Mouse (Mus musculus) stomach, embryonic 14.5 days (tissue): ENCODE results near the gene Hcfc2. TPM values are rescaled to one million over a fixed set of nuclear protein-coding genes. Genes with fewer than 3 reads are reported as not detected.

Experiments used
- ATAC-seq: fragments of 200-750 bp; cut with Nextera tagmentation; 2 replicates; pipeline ENCODE4 v1.8.0; 2017; ENCODE audit warnings: low read depth, moderate TSS enrichment; ENCODE audit not compliant: insufficient number of reproducible peaks, insufficient read depth, low FRiP score
- H3K27ac ChIP-seq: fragments of 300-500 bp; sonication (generic); 2 replicates; pipeline ENCODE4 v1.5.1; 2014; ENCODE audit warnings: mild to moderate bottlenecking, low read length, moderate library complexity, mixed read lengths
- H3K27me3 ChIP-seq: fragments of 300-500 bp; sonication (generic); 2 replicates; pipeline ENCODE4 v1.6.1; 2014; ENCODE audit warnings: low read length, control low read depth, mixed read lengths; ENCODE audit not compliant: control insufficient read depth, insufficient read depth
- H3K36me3 ChIP-seq: fragments of 300-500 bp; sonication (generic); 2 replicates; pipeline ENCODE4 v1.6.1; 2014; ENCODE audit warnings: mild to moderate bottlenecking, control low read depth, low read length, moderate library complexity, mixed read lengths; ENCODE audit not compliant: control insufficient read depth, insufficient read depth
- H3K4me1 ChIP-seq: fragments of 300-500 bp; sonication (generic); 2 replicates; pipeline ENCODE4 v1.6.1; 2014; ENCODE audit warnings: low read length, control low read depth, mixed read lengths; ENCODE audit not compliant: control insufficient read depth, insufficient read depth
- H3K4me2 ChIP-seq: fragments of 300-500 bp; sonication (generic); replicated peaks from 2 replicates; pipeline ENCODE4 v1.6.1; 2014; ENCODE audit warnings: low read depth, low read length, control low read depth
- H3K4me3 ChIP-seq: fragments of 300-500 bp; sonication (generic); 2 replicates; pipeline ENCODE4 v1.5.1; 2014; ENCODE audit warnings: low read depth, low read length, control low read depth
- H3K9ac ChIP-seq: fragments of 300-500 bp; sonication (generic); replicated peaks from 2 replicates; pipeline ENCODE4 v1.6.1; 2014; ENCODE audit warnings: low read depth, mild to moderate bottlenecking, control low read depth, low read length, moderate library complexity, mixed read lengths
- H3K9me3 ChIP-seq: fragments of 300-500 bp; sonication (generic); 2 replicates; pipeline ENCODE4 v1.6.1; 2016; ENCODE audit warnings: low read depth, low read length, control low read depth; ENCODE audit not compliant: control insufficient read depth
- WGBS: fragments of 180-500 bp; shearing (Covaris S2); extraction: QIAGEN DNeasy Blood & Tissue Kit; methylation state at CpG from one replicate; pipeline ENCODE4 v1.1.7; 2014; 5-methylcytosine and 5-hydroxymethylcytosine counted together
- polyA plus RNA-seq: library from polyadenylated mRNA; unstranded; fragments of >200 nt; fragmentation: Nextera tagmentation; extraction: Ambion mirVana; gene quantifications from 2 replicates; pipeline ENCODE4 v1.2.1, GENCODE M21; 2014

Hcfc2 gene
- polyA plus RNA-seq, 1 experiment from 2014 or later: 37.1 TPM

DNA sequence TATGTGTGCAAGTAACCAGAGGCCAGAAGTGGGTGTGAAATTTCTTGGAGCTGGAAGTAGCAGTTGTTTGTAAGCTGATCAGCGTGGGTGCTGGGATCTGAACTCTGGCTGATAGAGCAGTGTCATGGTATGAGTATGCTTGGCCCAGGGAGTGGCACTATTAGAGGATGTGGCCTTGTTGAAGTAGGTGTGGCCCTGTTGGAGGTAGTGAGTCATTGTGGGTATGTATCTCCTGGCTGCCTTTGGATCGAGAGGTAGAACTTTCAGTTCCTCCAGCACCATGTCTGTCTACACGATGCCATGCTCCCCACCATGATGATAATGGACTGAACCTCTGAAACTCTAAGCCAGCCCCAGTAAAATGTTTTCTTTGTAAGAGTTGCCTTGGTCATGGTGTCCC is 84.4 kb downstream of the Hcfc2 start:
- Histone ChIP-seq H3K4me1 (no peaks in the 10 kb centered on the region), H3K27ac (no peak overlapping the region), H3K9me3 (no peaks in the 10 kb centered on the region), H3K27me3 (no peaks in the 10 kb centered on the region), H3K4me3 (no peak overlapping the region), H3K36me3 (no peaks in the 10 kb centered on the region), H3K4me2 (no peak overlapping the region), H3K9ac (no peak overlapping the region)
- WGBS: 94% methylated on average over 3 of the region's 3 CpGs
- no peak for ATAC-seq

DNA sequence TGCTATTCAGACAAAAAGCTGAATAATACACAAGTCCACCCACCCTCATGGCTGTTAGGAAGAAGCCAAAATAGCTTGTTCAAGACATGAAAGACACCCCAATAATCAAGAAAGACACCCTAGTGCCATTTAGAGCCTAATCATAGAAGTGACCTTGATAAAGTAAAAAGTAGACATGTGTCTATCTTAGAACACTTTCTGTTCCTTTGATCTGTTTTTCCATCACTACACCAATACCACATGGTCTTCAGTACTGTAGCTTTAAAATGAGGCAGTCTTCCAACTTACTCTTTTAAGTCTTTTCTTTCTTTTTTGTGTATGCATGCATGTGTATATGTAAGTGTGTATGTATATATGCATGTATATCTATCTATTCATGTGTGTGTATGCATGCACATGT is 84.9 kb downstream of the Hcfc2 start:
- Histone ChIP-seq H3K4me1 (no peaks in the 10 kb centered on the region), H3K9me3 (no peaks in the 10 kb centered on the region), H3K9ac (no peak overlapping the region), H3K27me3 (no peaks in the 10 kb centered on the region), H3K27ac (no peak overlapping the region), H3K36me3 (no peaks in the 10 kb centered on the region), H3K4me3 (no peak overlapping the region), H3K4me2 (no peak overlapping the region)
- ATAC-seq: no peak

- Histone ChIP-seq H3K27ac (no peak overlapping the region), H3K9ac (no peak overlapping the region), H3K27me3 (no peaks in the 10 kb centered on the region), H3K4me3 (no peak overlapping the region), H3K36me3 (no peaks in the 10 kb centered on the region), H3K4me1 (no peaks in the 10 kb centered on the region), H3K9me3 (no peaks in the 10 kb centered on the region), H3K4me2 (no peak overlapping the region)
- 26% methylated on average over 2 of the region's 2 CpGs for WGBS
- no peak for ATAC-seq
Measured at GRCm38 (mm10) chr10:82782472-82782871, 86.5 kb downstream of the Hcfc2 start.

- Histone ChIP-seq H3K4me2 (no peak overlapping the region), H3K4me1 (no peaks in the 10 kb centered on the region)
- ATAC-seq: no peak
Measured at GRCm38 (mm10) chr10:82789181-82789580, 93.2 kb downstream of the Hcfc2 start.

GRCm38 (mm10) chr10:82790504-82790903 is 94.5 kb downstream of the Hcfc2 start:
- Histone ChIP-seq H3K4me2 (no peak overlapping the region), H3K36me3 (no peaks in the 10 kb centered on the region), H3K4me1 (peaks cover 6% of the 10 kb centered on the region; the same call in 1 of the 2 replicates), H3K4me3 (no peak overlapping the region), H3K9me3 (no peaks in the 10 kb centered on the region), H3K9ac (no peak overlapping the region), H3K27me3 (no peaks in the 10 kb centered on the region), H3K27ac (no peak overlapping the region)
- no peak for ATAC-seq
- WGBS: 89% methylated on average over 5 of the region's 5 CpGs

More at GRCm38 (mm10) chr10:82789181-82789580, 93.2 kb downstream of the Hcfc2 start:
- Histone ChIP-seq H3K27ac (no peak overlapping the region), H3K36me3 (no peaks in the 10 kb centered on the region), H3K9me3 (no peaks in the 10 kb centered on the region), H3K9ac (no peak overlapping the region), H3K4me3 (no peak overlapping the region), H3K27me3 (no peaks in the 10 kb centered on the region)

DNA sequence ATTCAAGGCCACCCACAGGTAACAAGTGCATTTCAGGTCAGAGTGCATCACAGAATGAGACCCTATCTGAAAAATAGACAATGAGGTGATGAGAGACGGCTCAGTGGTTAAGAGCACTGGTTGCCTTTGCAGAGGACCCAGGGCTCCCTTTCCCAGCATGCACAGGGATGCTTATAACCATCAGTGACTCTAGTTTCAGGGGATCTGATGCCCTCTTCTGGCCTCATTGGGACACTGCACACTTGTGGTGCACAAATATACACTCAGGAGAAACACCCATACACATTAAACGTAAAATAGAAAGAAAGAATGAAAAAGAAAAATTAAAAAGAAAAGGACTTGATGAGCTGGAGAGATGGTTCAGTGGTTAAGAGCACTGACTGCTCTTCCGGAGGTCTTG is 95.8 kb downstream of the Hcfc2 start:
- H3K4me1 ChIP-seq: peaks cover 17% of the 10 kb centered on the region
- H3K36me3 ChIP-seq: no peaks in the 10 kb centered on the region
- WGBS: 89% methylated on average over 3 of the region's 3 CpGs
- no peak for ATAC-seq
- H3K9me3 ChIP-seq: no peaks in the 10 kb centered on the region
- H3K27me3 ChIP-seq: no peaks in the 10 kb centered on the region
- no peak overlapping the region for H3K9ac ChIP-seq
- no peak overlapping the region for H3K4me3 ChIP-seq
- no peak overlapping the region for H3K27ac ChIP-seq
- no peak overlapping the region for H3K4me2 ChIP-seq

Other genes starting within 250 kb of the Hcfc2 start
- gene Gm1553, start 203.5 kb upstream of the Hcfc2 start, polyA plus RNA-seq: not detected in 2 replicates
- gene 1190007I07Rik, start 72.9 kb upstream of the Hcfc2 start, polyA plus RNA-seq: 50.1 and 55.6 TPM in 2 replicates
- gene Tdg, start 66.3 kb upstream of the Hcfc2 start, polyA plus RNA-seq: 130 and 144 TPM in 2 replicates
- gene Glt8d2, start 5.5 kb upstream of the Hcfc2 start, polyA plus RNA-seq: 9.5 and 10.0 TPM in 2 replicates
- gene Nfyb, start 68.0 kb downstream of the Hcfc2 start, polyA plus RNA-seq: 44.6 and 48.7 TPM in 2 replicates
- gene Txnrd1, start 137.8 kb downstream of the Hcfc2 start, polyA plus RNA-seq: 98.3 and 98.7 TPM in 2 replicates
- gene Eid3, start 170.5 kb downstream of the Hcfc2 start, polyA plus RNA-seq: 0.52 and 0.88 TPM in 2 replicates